Mouse (Mus musculus): ENCODE measurements around the gene Pdgfa.
A peak's percentile ranks its signal among the peaks of the same experiment; 100 is the strongest.

Pdgfa gene

GRCm38 (mm10) chr5:138997171-138997788 lies at the start of gene Pdgfa:
Gene Pdgfa (minus strand): TSS chr5:138997370.
- peak; percentile 46 for DNase-seq

- DNase-seq: no peak
Measured at GRCm38 (mm10) chr5:139046636-139047035, 49.5 kb upstream of the Pdgfa start.

- DNase-seq: no peak
Measured at GRCm38 (mm10) chr5:139043546-139043945, 46.4 kb upstream of the Pdgfa start.

- DNase-seq: no peak
Measured at GRCm38 (mm10) chr5:139042299-139042698, 45.1 kb upstream of the Pdgfa start.

GRCm38 (mm10) chr5:139035171-139035570 lies 38.0 kb upstream of the Pdgfa start:
- no peak for DNase-seq

GRCm38 (mm10) chr5:139034746-139035145 lies 37.6 kb upstream of the Pdgfa start:
- no peak for DNase-seq

GRCm38 (mm10) chr5:139033406-139034317 lies 36.5 kb upstream of the Pdgfa start:
- peak; percentile 50 for DNase-seq

GRCm38 (mm10) chr5:139027603-139028002 lies 30.4 kb upstream of the Pdgfa start:
- DNase-seq: no peak

- peak; percentile 69 for DNase-seq
Measured at GRCm38 (mm10) chr5:139024351-139025105, 27.4 kb upstream of the Pdgfa start.

GRCm38 (mm10) chr5:139020595-139020994 lies 23.4 kb upstream of the Pdgfa start:
- no peak for DNase-seq

- no peak for DNase-seq
Measured at GRCm38 (mm10) chr5:139017371-139018124, 20.4 kb upstream of the Pdgfa start.

GRCm38 (mm10) chr5:139015097-139015496 lies 17.9 kb upstream of the Pdgfa start:
- peak; percentile 36 for DNase-seq

GRCm38 (mm10) chr5:139010649-139011048 lies 13.5 kb upstream of the Pdgfa start:
- no peak for DNase-seq

GRCm38 (mm10) chr5:139007141-139007775 lies 10.1 kb upstream of the Pdgfa start:
- peak; percentile 43 for DNase-seq

- no peak for DNase-seq
Measured at GRCm38 (mm10) chr5:139004588-139004987, 7.4 kb upstream of the Pdgfa start.

- DNase-seq: no peak
Measured at GRCm38 (mm10) chr5:138999716-139000115, 2.5 kb upstream of the Pdgfa start.

- peak; percentile 26 for DNase-seq
Measured at GRCm38 (mm10) chr5:138997936-138998580, 888 bp upstream of the Pdgfa start.

- DNase-seq: peak; percentile 69
Measured at GRCm38 (mm10) chr5:138996322-138997073, 672 bp downstream of the Pdgfa start.

GRCm38 (mm10) chr5:138995721-138996311 lies 1.4 kb downstream of the Pdgfa start:
- peak; percentile 74 for DNase-seq
